Mouse (Mus musculus) right cerebral cortex, postnatal 10 days (tissue): ENCODE measurements at regions not wholly inside any gene's neighbourhood (a gene's known extent, or its start where the extent isn't known, plus 50 kb on each side); places are given as distances from the start of the nearest gene placed in this dataset.

Source experiments
- DNase-seq, 2 experiments: peaks; one replicate each; pipeline ENCODE4 v3.0.0; 2021; ENCODE audit warnings: low spot score in 2 of 2

DNA sequence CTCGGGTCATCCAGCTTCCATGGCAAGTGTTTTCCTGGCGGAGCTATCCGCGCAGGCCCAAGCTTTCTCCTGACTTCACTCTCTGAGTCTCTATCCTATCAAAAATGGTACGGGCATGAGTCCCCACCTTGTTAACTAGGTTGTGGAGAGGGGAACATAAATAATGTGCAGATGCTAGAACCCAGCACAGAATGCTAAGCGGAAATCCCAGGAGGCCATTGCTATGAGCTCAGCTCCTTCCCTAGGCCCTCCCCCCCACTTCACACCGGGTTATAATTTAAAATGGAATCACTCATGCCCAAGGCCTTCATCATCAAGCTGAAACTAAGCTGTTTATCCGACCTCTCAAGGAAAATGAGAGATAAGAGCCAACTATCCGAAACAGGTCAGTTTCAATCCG is 60.4 kb upstream of the Cd83 start:
- DNase-seq: no peak

DNA sequence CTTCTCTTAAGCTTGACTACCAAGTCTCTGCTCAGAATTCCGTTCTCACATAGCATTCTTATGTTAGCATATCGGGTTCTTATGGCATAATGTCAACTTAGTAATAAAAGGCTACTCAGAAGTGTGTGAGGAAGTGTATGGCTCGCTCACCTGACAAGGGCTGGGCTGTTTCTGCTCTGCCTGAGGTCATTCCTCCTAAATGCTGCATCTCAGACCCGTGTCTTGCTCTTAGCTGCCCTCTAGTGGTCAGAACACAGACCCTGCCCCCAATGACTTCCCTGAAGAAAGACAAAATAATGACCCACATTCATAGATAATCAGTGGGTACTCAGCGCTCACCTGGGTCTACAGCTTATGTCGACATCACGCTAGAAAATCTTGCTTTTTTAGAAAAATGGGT is 58.9 kb upstream of the Cd83 start:
- DNase-seq: peak in 1 of 2 experiments; percentile 68

GRCm38 (mm10) chr13:43726895-43727341 is 57.7 kb upstream of the Cd83 start:
- DNase-seq: peak in 1 of 2 experiments; percentile 49

DNA sequence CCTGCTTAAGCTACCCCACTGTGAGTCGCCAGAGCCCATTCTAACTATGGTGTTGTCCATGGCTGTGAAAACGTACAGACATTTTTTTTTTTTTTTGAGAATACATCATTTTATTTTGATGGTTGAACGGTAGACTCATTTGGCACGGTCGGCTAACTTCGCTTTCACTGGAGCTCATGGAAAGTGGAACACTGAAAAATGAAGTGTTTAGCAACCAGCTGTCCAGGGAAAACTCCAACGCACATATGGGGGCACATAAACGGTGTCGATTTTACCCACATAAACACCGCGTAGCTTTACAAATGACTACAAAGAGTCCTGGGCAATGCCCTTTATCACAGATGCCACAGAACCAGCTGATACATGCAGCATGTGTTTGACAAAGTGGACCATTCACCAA is 55.0 kb upstream of the Cd83 start:
- no peak for DNase-seq

DNA sequence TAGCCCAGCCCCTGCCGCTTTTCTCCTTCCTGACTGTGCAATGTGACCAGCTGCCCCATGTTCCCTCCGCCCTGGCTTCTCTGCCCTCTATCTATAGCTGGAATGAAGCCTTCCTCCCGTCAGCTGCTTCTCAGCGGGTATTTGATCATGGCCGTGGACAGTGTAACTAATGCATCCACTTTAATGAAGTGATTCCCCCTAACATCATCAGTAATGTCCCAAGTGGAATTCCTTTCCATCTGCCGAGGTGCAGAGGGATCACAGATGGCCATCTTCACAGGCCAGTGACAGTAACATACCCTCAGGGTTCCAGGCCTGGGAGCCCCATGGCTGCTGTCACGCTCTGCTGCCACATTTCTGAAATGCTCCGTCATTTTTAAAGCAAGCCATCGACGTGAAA is 51.5 kb upstream of the Cd83 start:
- no peak for DNase-seq

DNA sequence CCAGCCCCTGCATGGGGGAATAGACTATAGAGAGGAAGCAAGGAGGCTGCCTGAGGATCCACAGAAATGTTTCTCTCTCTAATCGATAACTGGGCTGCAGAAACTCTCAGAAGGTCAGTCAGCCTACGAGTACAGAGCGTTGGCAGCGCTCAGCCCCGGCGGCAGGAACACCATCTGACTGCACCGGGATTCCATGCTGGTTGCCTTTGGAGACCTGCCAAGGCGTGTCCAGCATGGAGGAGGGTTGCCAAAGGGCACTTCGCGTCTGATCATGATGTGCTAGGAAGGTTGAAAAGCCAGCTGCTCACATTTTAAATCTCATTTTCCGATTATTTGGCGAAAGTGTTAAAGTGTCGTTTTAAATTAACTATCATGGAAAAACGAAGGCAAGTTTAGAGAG is 49.9 kb upstream of the Cd83 start:
- peak; percentile 47 to 56 for DNase-seq
